Mouse (Mus musculus) embryonic facial prominence, embryonic 14.5 days (tissue): ENCODE results near the gene Sh3d21. TPM values are rescaled to one million over a fixed set of nuclear protein-coding genes. Genes with fewer than 3 reads are reported as not detected.
"Not testable (repeated sequence)": the region's sequence is repeated elsewhere in the genome, so short reads cannot be mapped to it uniquely, and the experiment has no call there.

Experiments
- ATAC-seq: fragments of 200-750 bp; cut with Nextera tagmentation; 2 replicates; pipeline ENCODE4 v1.8.0; 2017; ENCODE audit warnings: low read depth, moderate number of reproducible peaks, moderate TSS enrichment
- DNase-seq: peaks from one replicate; pipeline ENCODE4 v3.0.0-alpha.2; 2015; ENCODE audit warnings: low spot score
- H3K27ac ChIP-seq: fragments of 300-500 bp; sonication (generic); replicated peaks from 2 replicates; pipeline ENCODE4 v1.5.1; 2014; ENCODE audit warnings: low read depth, mild to moderate bottlenecking, low read length, moderate library complexity
- H3K27me3 ChIP-seq: fragments of 300-500 bp; sonication (generic); replicated peaks from 2 replicates; pipeline ENCODE4 v1.6.1; 2014; ENCODE audit warnings: low read length; ENCODE audit not compliant: control insufficient read depth, insufficient read depth
- H3K36me3 ChIP-seq: fragments of 300-500 bp; sonication (generic); 2 replicates; pipeline ENCODE4 v1.6.1; 2014; ENCODE audit warnings: low read length, mixed read lengths; ENCODE audit not compliant: control insufficient read depth, insufficient read depth
- H3K4me1 ChIP-seq: fragments of 300-500 bp; sonication (generic); 2 replicates; pipeline ENCODE4 v1.6.1; 2014; ENCODE audit warnings: antibody characterized with exemption, low read length; ENCODE audit not compliant: control insufficient read depth, insufficient read depth
- H3K4me2 ChIP-seq: fragments of 300-500 bp; sonication (generic); 2 replicates; pipeline ENCODE4 v1.6.1; 2014; ENCODE audit warnings: low read depth, mild to moderate bottlenecking, low read length, moderate library complexity, mixed read lengths
- H3K4me3 ChIP-seq: fragments of 300-500 bp; sonication (generic); 2 replicates; pipeline ENCODE4 v1.5.1; 2014; ENCODE audit warnings: low read depth, mild to moderate bottlenecking, low read length
- H3K9ac ChIP-seq: fragments of 300-500 bp; sonication (generic); 2 replicates; pipeline ENCODE4 v1.6.1; 2014; ENCODE audit warnings: low read depth, mild to moderate bottlenecking, low read length, moderate library complexity, mixed read lengths
- H3K9me3 ChIP-seq: fragments of 300-500 bp; sonication (generic); 2 replicates; pipeline ENCODE4 v1.6.1; 2016; ENCODE audit warnings: low read length; ENCODE audit not compliant: control insufficient read depth
- WGBS: fragments of 180-500 bp; shearing (Covaris S2); extraction: QIAGEN DNeasy Blood & Tissue Kit; methylation state at CpG from one replicate; pipeline ENCODE4 v1.1.7; 2014; 5-methylcytosine and 5-hydroxymethylcytosine counted together
- polyA plus RNA-seq: library from polyadenylated mRNA; unstranded; fragments of >200 nt; fragmentation: Nextera tagmentation; extraction: Ambion mirVana; gene quantifications from 2 replicates; pipeline ENCODE4 v1.2.1, GENCODE M21; 2014

Sh3d21 gene
- polyA plus RNA-seq, 1 experiment from 2014 or later = 7.8 TPM

- Histone ChIP-seq H3K4me1 (no peaks in the 10 kb centered on the region), H3K36me3 (peaks cover 64% of the 10 kb centered on the region), H3K9ac (no peak overlapping the region), H3K27ac (no peak overlapping the region), H3K4me3 (no peak overlapping the region), H3K27me3 (no peaks in the 10 kb centered on the region), H3K9me3 (no peaks in the 10 kb centered on the region), H3K4me2 (no peak overlapping the region)
- DNase-seq = no peak
- no peak for ATAC-seq
- 90% methylated on average over 3 of the region's 3 CpGs for WGBS
Measured at GRCm38 (mm10) chr4:126187096-126187495, 23.8 kb upstream of the Sh3d21 start.

GRCm38 (mm10) chr4:126183034-126183433 is 19.7 kb upstream of the Sh3d21 start:
- no peaks in the 10 kb centered on the region for H3K9me3 ChIP-seq
- no peak overlapping the region for H3K27ac ChIP-seq
- H3K9ac ChIP-seq = no peak overlapping the region
- H3K4me1 ChIP-seq = 0 out of 2 replicates have a peak, but pooled peaks cover 3% of the 10 kb centered on the region
- H3K4me2 ChIP-seq = no peak overlapping the region
- 86% methylated on average over 5 of the region's 5 CpGs for WGBS
- H3K27me3 ChIP-seq = no peaks in the 10 kb centered on the region
- H3K4me3 ChIP-seq = no peak overlapping the region
- DNase-seq (no peak), ATAC-seq (no peak)
- peaks cover 70% of the 10 kb centered on the region for H3K36me3 ChIP-seq

- Histone ChIP-seq H3K27me3 (no peaks in the 10 kb centered on the region), H3K9me3 (no peaks in the 10 kb centered on the region), H3K9ac (no peak overlapping the region), H3K4me1 (0 out of 2 replicates have a peak, but pooled peaks cover 3% of the 10 kb centered on the region), H3K4me3 (no peak overlapping the region), H3K4me2 (no peak overlapping the region), H3K36me3 (peaks cover 83% of the 10 kb centered on the region), H3K27ac (no peak overlapping the region)
- 54% methylated on average over 7 of the region's 7 CpGs for WGBS
- peak; percentile 77 for DNase-seq
- peak; percentile 71 for ATAC-seq
Measured at GRCm38 (mm10) chr4:126181170-126181957, 18.1 kb upstream of the Sh3d21 start.

- H3K27ac ChIP-seq, H3K4me2 ChIP-seq, H3K4me3 ChIP-seq: not testable (repeated sequence)
Measured at GRCm38 (mm10) chr4:126175980-126176379, 12.7 kb upstream of the Sh3d21 start.

GRCm38 (mm10) chr4:126173800-126174199 is 10.5 kb upstream of the Sh3d21 start:
- H3K27me3 ChIP-seq = no peaks in the 10 kb centered on the region
- DNase-seq (no peak), ATAC-seq (no peak)
- no peaks in the 10 kb centered on the region for H3K9me3 ChIP-seq
- no peak overlapping the region for H3K9ac ChIP-seq
- no peaks in the 10 kb centered on the region for H3K4me1 ChIP-seq
- WGBS = 92% methylated on average over 5 of the region's 5 CpGs
- peaks cover 95% of the 10 kb centered on the region for H3K36me3 ChIP-seq
- no peak overlapping the region for H3K27ac ChIP-seq
- H3K4me3 ChIP-seq = no peak overlapping the region
- no peak overlapping the region for H3K4me2 ChIP-seq

More at GRCm38 (mm10) chr4:126175980-126176379, 12.7 kb upstream of the Sh3d21 start:
- not testable (repeated sequence) for H3K9ac ChIP-seq, DNase-seq, H3K9me3 ChIP-seq, H3K27me3 ChIP-seq, ATAC-seq, H3K4me1 ChIP-seq
- peaks cover 95% of the 10 kb centered on the region for H3K36me3 ChIP-seq
- 92% methylated on average over 7 of the region's 7 CpGs for WGBS

GRCm38 (mm10) chr4:126170737-126171136 is 7.4 kb upstream of the Sh3d21 start:
- DNase-seq, H3K27ac ChIP-seq: not testable (repeated sequence)
- 95% methylated on average over 5 of the region's 5 CpGs for WGBS

GRCm38 (mm10) chr4:126168851-126169250 is 5.6 kb upstream of the Sh3d21 start:
- no peak overlapping the region for H3K27ac ChIP-seq
- no peak overlapping the region for H3K4me3 ChIP-seq
- DNase-seq (no peak), ATAC-seq (no peak)
- no peaks in the 10 kb centered on the region for H3K27me3 ChIP-seq
- H3K9me3 ChIP-seq = no peaks in the 10 kb centered on the region
- H3K4me2 ChIP-seq = no peak overlapping the region
- no peak overlapping the region for H3K9ac ChIP-seq
- WGBS = 90% methylated on average over 6 of the region's 6 CpGs
- no peaks in the 10 kb centered on the region for H3K4me1 ChIP-seq
- H3K36me3 ChIP-seq = peaks cover 82% of the 10 kb centered on the region

More at GRCm38 (mm10) chr4:126170737-126171136, 7.4 kb upstream of the Sh3d21 start:
- not testable (repeated sequence) for H3K9ac ChIP-seq, H3K4me3 ChIP-seq, H3K4me1 ChIP-seq, H3K27me3 ChIP-seq, H3K9me3 ChIP-seq, H3K4me2 ChIP-seq, ATAC-seq
- peaks cover 96% of the 10 kb centered on the region for H3K36me3 ChIP-seq

GRCm38 (mm10) chr4:126166084-126166483 is 2.8 kb upstream of the Sh3d21 start:
- Histone ChIP-seq H3K36me3 (peaks cover 54% of the 10 kb centered on the region), H3K4me2 (no peak overlapping the region), H3K4me1 (peaks cover 8% of the 10 kb centered on the region; the same call in 1 of the 2 replicates), H3K27ac (no peak overlapping the region), H3K27me3 (no peaks in the 10 kb centered on the region), H3K4me3 (no peak overlapping the region), H3K9me3 (no peaks in the 10 kb centered on the region), H3K9ac (no peak overlapping the region)
- ATAC-seq (no peak), DNase-seq (no peak)
- 81% methylated on average over 3 of the region's 3 CpGs for WGBS

GRCm38 (mm10) chr4:126165092-126165491 is 1.8 kb upstream of the Sh3d21 start:
- H3K27ac ChIP-seq, H3K4me2 ChIP-seq, DNase-seq, H3K27me3 ChIP-seq, H3K4me1 ChIP-seq, H3K9me3 ChIP-seq, ATAC-seq, H3K9ac ChIP-seq, H3K4me3 ChIP-seq: not testable (repeated sequence)
- WGBS = 66% methylated on average over 8 of the region's 10 CpGs
- peaks cover 44% of the 10 kb centered on the region for H3K36me3 ChIP-seq
